Mouse (Mus musculus): ENCODE measurements around the gene Fli1.

DNA sequence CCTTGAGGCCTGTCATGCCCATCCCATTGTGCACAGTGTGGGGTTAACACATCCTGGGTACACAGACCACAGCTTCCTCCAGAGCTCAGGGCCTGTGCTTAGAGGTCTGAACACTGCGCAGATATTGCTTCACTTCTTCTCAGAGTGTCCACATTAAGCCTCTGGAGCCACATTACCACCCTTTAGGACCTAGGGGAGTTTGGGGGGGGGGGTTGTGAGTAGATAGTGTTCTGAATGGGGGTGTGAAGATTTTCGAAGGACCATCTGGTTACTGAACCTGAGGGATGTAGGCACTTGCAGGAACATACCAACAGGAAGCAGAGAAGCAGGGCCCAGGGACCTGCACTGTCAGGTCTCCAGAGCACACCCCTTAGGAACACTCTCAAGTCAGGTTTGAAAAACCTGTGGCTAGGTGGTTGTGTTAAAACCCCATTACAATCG lies 3.3 kb downstream of the Fli1 start:
- TF ChIP-seq CTCF (IDR thresholded peaks at IDR 0.05; ENCODE audit: low read depth, low read length), result no peak
- no peak for TF ChIP-seq POLR2A (IDR thresholded peaks at IDR 0.05; ENCODE audit: extremely low read depth, insufficient read depth, low read length)
